Mouse (Mus musculus): Measurements from ENCODE around the gene Chtop.

GRCm38 (mm10) chr3:90509747-90510123, 437 bp upstream of the Chtop start:
- TF ChIP-seq CTCF (IDR thresholded peaks at IDR 0.05; ENCODE audit: low read depth): no peak
- no peak for TF ChIP-seq EP300 (optimal IDR thresholded peaks at IDR 0.05)

Data from stomach, postnatal 0 days (tissue).